Mouse (Mus musculus) gastrocnemius, postnatal 10 days (tissue): Measurements from ENCODE around the gene Gm21833. TPM values are rescaled to one million over a fixed set of nuclear protein-coding genes. Genes with fewer than 3 reads are reported as not detected.
"Not testable (repeated sequence)": the region's sequence is repeated elsewhere in the genome, so short reads cannot be mapped to it uniquely, and the experiment has no call there.

Source experiments
- DNase-seq: peaks from one replicate; pipeline ENCODE4 v3.0.0; 2021; ENCODE audit warnings: mixed read lengths
- long read RNA-seq, 2 experiments: library from polyadenylated mRNA; stranded (forward); transcript quantifications; one replicate each; pipeline ENCODE4 v2.0.0; 2021
- total RNA-seq, 2 experiments: library from RNA; stranded (reverse); gene quantifications; 2 replicates each; pipeline ENCODE4 v1.2.3; 2021

Gm21833 gene
- total RNA-seq = not detected
- long read RNA-seq, experiment 1 = 0 reads
- long read RNA-seq, experiment 2 = 0 reads

GRCm38 (mm10) chr16:82828082-82828481 lies at the start of gene Gm21833:
Gene Gm21833 (plus strand): TSS chr16:82828382.
- DNase-seq = not testable (repeated sequence)

DNA sequence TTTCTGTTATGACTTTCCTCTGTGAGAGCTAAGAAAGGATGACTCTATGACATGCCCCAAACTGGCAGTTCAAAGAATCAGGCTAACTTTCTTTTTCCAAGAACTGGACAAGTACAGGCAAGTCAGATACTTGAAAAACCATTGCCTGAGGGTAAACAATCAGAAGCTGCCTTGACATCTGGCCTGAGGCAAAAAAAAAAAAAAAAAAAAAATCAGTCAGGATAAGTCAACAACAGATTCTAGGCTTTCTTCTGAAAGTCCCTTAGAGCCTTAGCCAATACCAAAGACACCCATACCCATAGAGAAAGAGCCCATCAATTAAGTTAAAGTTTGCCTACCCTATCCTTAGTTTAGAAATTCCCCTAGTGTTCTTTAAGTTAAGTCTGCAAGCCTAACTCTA lies 38.7 kb upstream of the Gm21833 start:
- DNase-seq = no peak

DNA sequence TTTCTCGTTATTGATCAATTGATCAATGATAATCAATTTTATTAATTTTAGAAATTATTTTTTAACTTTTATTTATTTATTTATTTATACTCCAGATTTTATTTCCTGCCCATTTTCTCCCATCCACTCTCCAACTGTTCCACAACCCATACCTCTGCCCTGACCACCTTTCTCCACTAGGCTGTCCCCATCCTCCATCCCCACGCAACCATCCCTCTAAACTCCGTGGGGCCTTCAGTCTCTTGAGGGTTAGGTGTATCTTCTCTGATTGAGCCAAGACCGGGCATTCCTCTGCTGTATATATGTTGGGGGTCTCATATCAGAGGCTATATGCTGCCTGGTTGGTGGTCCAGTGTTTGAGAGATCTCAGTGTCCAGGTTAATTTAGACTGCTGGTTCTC lies 31.7 kb upstream of the Gm21833 start:
- no peak for DNase-seq

DNA sequence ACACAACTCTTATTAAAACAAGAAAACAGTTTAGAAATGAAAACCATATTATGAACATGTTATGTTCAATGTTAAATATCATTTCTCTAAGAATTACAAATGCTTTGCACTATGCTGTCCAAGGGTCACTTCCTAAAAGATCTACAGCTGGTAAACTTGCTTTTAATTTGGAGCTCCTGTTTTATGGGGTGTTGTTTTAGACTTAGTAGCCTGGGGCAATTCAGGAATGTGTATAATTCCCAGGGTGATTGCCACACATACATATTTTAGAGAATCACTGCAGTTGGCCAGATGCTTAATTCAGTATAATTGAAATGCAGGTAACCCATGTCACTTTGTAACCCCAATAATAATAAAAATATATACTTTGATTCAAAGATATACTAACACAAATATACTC lies 12.9 kb upstream of the Gm21833 start:
- DNase-seq = no peak

DNA sequence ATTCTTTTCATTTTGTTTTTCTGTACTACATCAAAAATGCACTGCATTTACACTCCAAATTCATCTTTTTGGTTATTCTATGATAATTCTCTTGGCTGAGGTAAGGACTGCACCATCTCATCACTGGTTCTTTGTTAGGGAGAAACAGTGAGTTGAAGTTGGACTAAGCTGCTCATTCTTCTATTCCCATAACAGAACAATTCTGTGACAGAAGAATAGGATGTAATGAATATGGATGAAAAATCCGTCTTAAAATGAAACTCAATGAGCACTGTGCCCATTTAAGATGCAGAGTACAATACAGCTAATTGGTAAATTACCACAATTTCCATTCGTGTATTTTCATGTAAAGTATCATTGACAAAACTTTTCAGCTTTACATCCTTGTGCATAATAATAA lies 11.6 kb upstream of the Gm21833 start:
- DNase-seq = no peak

- DNase-seq = no peak
Measured at GRCm38 (mm10) chr16:82855752-82856151, 27.6 kb downstream of the Gm21833 start.

GRCm38 (mm10) chr16:82864590-82864989 lies 36.4 kb downstream of the Gm21833 start:
- DNase-seq = no peak
